Mouse (Mus musculus) intestine, postnatal 0 days (tissue): Measurements from ENCODE around the gene Lhpp. TPM values are rescaled to one million over a fixed set of nuclear protein-coding genes. Genes with fewer than 3 reads are reported as not detected.

Experiments
- ATAC-seq: fragments of 200-750 bp; cut with Nextera tagmentation; 2 replicates; pipeline ENCODE4 v1.8.0; 2017; ENCODE audit warnings: mild to moderate bottlenecking, moderate TSS enrichment, moderate library complexity
- H3K27ac ChIP-seq: fragments of 300-500 bp; sonication (generic); 2 replicates; pipeline ENCODE4 v1.5.1; 2014; ENCODE audit warnings: mild to moderate bottlenecking, low read depth, low read length, moderate library complexity
- H3K27me3 ChIP-seq: fragments of 300-500 bp; sonication (generic); replicated peaks from 2 replicates; pipeline ENCODE4 v1.6.1; 2014; ENCODE audit warnings: low read length, mixed read lengths; ENCODE audit not compliant: control insufficient read depth, insufficient read depth
- H3K36me3 ChIP-seq: fragments of 300-500 bp; sonication (generic); 2 replicates; pipeline ENCODE4 v1.6.1; 2014; ENCODE audit warnings: mild to moderate bottlenecking, moderate library complexity; ENCODE audit not compliant: control insufficient read depth, insufficient read depth
- H3K4me1 ChIP-seq: fragments of 300-500 bp; sonication (generic); replicated peaks from 2 replicates; pipeline ENCODE4 v1.6.1; 2014; ENCODE audit warnings: antibody characterized with exemption, low read length, mixed read lengths; ENCODE audit not compliant: control insufficient read depth, insufficient read depth
- H3K4me2 ChIP-seq: fragments of 300-500 bp; sonication (generic); replicated peaks from 2 replicates; pipeline ENCODE4 v1.6.1; 2014; ENCODE audit warnings: low read depth, mild to moderate bottlenecking, moderate library complexity
- H3K4me3 ChIP-seq: fragments of 300-500 bp; sonication (generic); 2 replicates; pipeline ENCODE4 v1.5.1; 2014; ENCODE audit warnings: low read depth, low read length
- H3K9ac ChIP-seq: fragments of 300-500 bp; sonication (generic); 2 replicates; pipeline ENCODE4 v1.6.1; 2014; ENCODE audit warnings: mild to moderate bottlenecking, low read depth, low read length
- H3K9me3 ChIP-seq: fragments of 300-500 bp; sonication (generic); 2 replicates; pipeline ENCODE4 v1.6.1; 2016; ENCODE audit warnings: mixed run types; ENCODE audit not compliant: control insufficient read depth
- CTCF ChIP-seq: sonication (generic); IDR thresholded peaks from 2 replicates; pipeline ENCODE4 v1.5.1; 2016; ENCODE audit warnings: low read depth, mild to moderate bottlenecking, control low read depth, antibody characterized with exemption, moderate library complexity
- WGBS: fragments of 180-500 bp; shearing (Covaris S2); extraction: QIAGEN DNeasy Blood & Tissue Kit; methylation state at CpG from one replicate; pipeline ENCODE4 v1.1.7; 2014; 5-methylcytosine and 5-hydroxymethylcytosine counted together
- polyA plus RNA-seq: library from polyadenylated mRNA; unstranded; fragments of >200 nt; fragmentation: Nextera tagmentation; extraction: Ambion mirVana; gene quantifications from 2 replicates; pipeline ENCODE4 v1.2.1, GENCODE M21; 2015

Lhpp gene
- polyA plus RNA-seq, 1 experiment from 2014 or later: 52.0 TPM

DNA sequence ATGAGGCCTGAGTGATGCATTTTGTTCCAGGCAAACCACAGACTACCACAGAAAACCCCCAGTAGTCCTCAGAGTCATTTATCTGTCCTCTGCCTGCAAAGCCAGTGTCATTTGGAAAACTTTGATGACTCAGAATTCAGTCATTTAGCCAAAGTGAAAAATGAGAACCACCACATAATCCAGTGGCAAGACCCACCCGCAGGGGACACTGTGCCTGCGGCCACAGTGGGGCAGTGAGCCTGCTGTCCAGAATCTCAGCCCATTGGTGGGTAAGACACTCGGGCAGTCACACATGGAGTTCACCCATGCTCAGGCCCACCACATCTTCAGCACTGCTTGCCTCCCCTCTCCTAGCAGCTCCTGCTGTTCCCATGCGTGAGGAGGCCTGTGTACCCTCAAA, 109.1 kb downstream of the Lhpp start:
- Histone ChIP-seq H3K27ac (no peak overlapping the region), H3K4me1 (peaks cover 3% of the 10 kb centered on the region), H3K9ac (no peak overlapping the region), H3K27me3 (no peaks in the 10 kb centered on the region), H3K9me3 (no peaks in the 10 kb centered on the region), H3K4me2 (no peak overlapping the region), H3K4me3 (no peak overlapping the region), H3K36me3 (peaks cover 17% of the 10 kb centered on the region)
- no peak for ATAC-seq
- 92% methylated on average over 4 of the region's 4 CpGs for WGBS
- no peak for TF ChIP-seq CTCF

DNA sequence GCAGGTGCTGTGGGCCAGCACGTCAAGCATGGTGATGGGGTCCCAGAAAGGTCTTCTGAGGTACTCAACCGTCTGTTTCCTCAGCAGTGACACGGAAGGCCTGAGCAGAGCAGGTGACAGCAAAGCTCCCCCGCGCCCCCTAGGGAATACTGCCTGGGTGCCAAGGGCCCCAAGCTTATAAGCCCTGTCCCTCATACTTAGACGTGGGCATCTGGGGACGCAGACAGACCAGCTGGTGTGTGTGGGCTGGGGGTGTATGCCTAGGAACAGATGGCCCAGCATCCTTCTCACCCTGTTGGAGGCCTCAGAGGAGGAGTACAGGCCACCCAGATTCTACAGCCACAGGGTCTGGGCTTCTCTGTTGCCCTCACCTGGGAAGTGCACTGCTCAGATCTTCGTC, 110.1 kb downstream of the Lhpp start:
- no peak overlapping the region for H3K4me2 ChIP-seq
- no peak overlapping the region for H3K4me3 ChIP-seq
- no peak overlapping the region for H3K27ac ChIP-seq
- peaks cover 3% of the 10 kb centered on the region for H3K4me1 ChIP-seq
- H3K9ac ChIP-seq: no peak overlapping the region
- H3K36me3 ChIP-seq: peaks cover 7% of the 10 kb centered on the region
- no peak for TF ChIP-seq CTCF
- ATAC-seq: no peak
- H3K9me3 ChIP-seq: no peaks in the 10 kb centered on the region
- 85% methylated on average over 8 of the region's 8 CpGs for WGBS
- no peaks in the 10 kb centered on the region for H3K27me3 ChIP-seq

DNA sequence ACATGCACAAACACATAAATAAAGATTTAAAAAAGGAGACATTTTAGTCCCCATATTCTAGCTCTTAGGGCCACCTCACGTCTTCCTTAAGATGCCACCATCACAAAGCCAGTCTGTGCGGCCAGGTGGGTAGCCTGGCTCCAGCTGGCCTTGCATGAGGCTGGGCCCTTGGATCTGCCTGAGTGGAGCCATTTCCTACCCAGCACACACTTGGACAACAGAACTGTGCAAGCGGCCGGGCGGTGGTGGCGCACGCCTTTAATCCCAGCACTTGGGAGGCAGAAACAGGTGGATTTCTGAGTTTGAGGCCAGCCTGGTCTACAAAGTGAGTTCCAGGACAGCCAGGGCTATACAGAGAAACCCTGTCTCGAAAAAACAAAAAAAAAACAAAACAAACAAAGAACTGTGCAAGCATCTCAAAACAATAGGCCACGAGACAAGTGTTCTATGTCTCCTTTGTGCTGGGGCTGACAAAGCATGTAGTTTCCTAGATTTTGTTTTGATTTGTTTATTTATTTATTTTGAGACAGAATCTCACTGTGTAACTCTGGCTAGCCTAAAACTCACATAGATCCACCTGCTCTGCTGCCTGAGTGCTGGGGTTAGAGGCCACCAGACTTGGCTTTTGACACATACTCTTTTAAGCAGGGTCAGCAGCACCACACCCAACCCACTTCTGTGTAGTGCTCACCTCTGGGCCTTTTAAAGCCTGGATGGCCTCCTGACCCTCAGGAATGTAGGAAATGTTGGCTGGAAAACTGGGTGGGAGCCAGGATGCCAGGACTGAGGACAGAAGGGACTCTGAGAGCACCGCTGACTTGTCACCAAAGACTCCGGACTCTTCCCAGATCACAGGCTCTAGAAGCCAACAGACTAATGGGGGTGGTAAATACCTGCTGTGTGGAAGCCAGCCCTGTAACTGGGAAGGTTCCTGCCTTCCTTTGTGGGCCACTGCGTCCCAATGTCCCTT, 112.2 kb downstream of the Lhpp start:
- no peak overlapping the region; the same call in 1 of the 2 replicates for H3K27ac ChIP-seq
- no peak for ATAC-seq

GRCm38 (mm10) chr7:132723906-132724305, 113.5 kb downstream of the Lhpp start:
- WGBS: 79% methylated on average over 11 of the region's 11 CpGs
- no peak overlapping the region for H3K4me2 ChIP-seq
- H3K27ac ChIP-seq: no peak overlapping the region; the same call in 1 of the 2 replicates
- no peaks in the 10 kb centered on the region for H3K9me3 ChIP-seq
- H3K36me3 ChIP-seq: peaks cover 8% of the 10 kb centered on the region; the same call in 1 of the 2 replicates
- H3K27me3 ChIP-seq: no peaks in the 10 kb centered on the region
- no peak overlapping the region for H3K9ac ChIP-seq
- 0 out of 2 replicates have a peak, but pooled peaks have one; percentile 20 for ATAC-seq
- TF ChIP-seq CTCF: no peak
- H3K4me3 ChIP-seq: no peak overlapping the region
- peaks cover 2% of the 10 kb centered on the region; the same call in 1 of the 2 replicates for H3K4me1 ChIP-seq

More for the DNA sequence above, 112.2 kb downstream of the Lhpp start:
- Histone ChIP-seq H3K4me3 (no peak overlapping the region), H3K9ac (no peak overlapping the region), H3K4me2 (no peak overlapping the region), H3K9me3 (no peaks in the 10 kb centered on the region), H3K27me3 (no peaks in the 10 kb centered on the region), H3K36me3 (no peaks in the 10 kb centered on the region), H3K4me1 (peaks cover 5% of the 10 kb centered on the region)
- TF ChIP-seq CTCF: no peak
- 91% methylated on average over 12 of the region's 12 CpGs for WGBS

DNA sequence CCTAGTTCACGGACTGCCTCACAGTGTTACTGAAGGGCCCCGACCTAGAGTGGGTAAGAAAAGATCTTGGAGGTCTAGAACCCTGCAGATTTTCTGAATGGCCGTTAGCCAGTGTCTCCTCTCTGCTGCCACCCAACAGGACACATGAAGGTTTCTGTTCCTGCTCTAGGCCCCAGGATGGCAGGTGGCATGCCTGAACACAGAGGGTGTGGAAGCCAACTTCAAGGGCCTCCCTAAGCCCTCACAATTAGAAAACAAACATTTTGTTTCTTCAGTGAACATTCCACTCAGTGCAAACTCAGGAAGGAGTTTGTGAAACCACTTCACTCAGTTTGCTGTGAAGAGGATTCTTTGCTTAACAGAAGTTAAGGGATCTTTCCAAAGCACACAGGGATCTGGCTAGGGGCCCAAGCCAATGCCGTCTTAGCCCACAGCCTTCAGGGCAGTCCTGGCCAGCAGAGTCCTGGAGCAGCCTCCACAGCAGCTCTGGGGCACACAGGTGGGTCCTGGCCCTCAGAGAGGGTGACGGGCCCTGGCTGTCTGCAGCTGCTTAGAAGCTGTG, 114.1 kb downstream of the Lhpp start:
- peaks cover 8% of the 10 kb centered on the region; the same call in 1 of the 2 replicates for H3K36me3 ChIP-seq
- H3K9me3 ChIP-seq: no peaks in the 10 kb centered on the region
- no peak overlapping the region for H3K4me3 ChIP-seq
- 0 out of 2 replicates have a peak overlapping the region, but pooled peaks have one; percentile 21 for H3K27ac ChIP-seq
- 0 out of 2 replicates have a peak, but pooled peaks cover 4% of the 10 kb centered on the region for H3K4me1 ChIP-seq
- H3K27me3 ChIP-seq: no peaks in the 10 kb centered on the region
- no peak for ATAC-seq
- H3K9ac ChIP-seq: no peak overlapping the region
- no peak for TF ChIP-seq CTCF
- WGBS: 84% methylated on average over 5 of the region's 5 CpGs
- no peak overlapping the region for H3K4me2 ChIP-seq

GRCm38 (mm10) chr7:132726106-132726861, 115.8 kb downstream of the Lhpp start:
- no peaks in the 10 kb centered on the region for H3K27me3 ChIP-seq
- H3K4me1 ChIP-seq: 0 out of 2 replicates have a peak, but pooled peaks cover 4% of the 10 kb centered on the region
- TF ChIP-seq CTCF: no peak
- WGBS: 70% methylated on average over 13 of the region's 13 CpGs
- H3K4me3 ChIP-seq: no peak overlapping the region
- H3K9me3 ChIP-seq: no peaks in the 10 kb centered on the region
- no peak overlapping the region for H3K27ac ChIP-seq
- no peak for ATAC-seq
- no peak overlapping the region for H3K9ac ChIP-seq
- no peak overlapping the region for H3K4me2 ChIP-seq
- H3K36me3 ChIP-seq: peaks cover 14% of the 10 kb centered on the region; the same call in 1 of the 2 replicates
